Mouse (Mus musculus) forebrain, embryonic 10.5 days (tissue): ENCODE measurements around the gene Hoxc4. TPM values are rescaled to one million over a fixed set of nuclear protein-coding genes. Genes with fewer than 3 reads are reported as not detected.
A peak's percentile ranks its signal among the peaks of the same experiment; 100 is the strongest.

ENCODE experiments used
- DNase-seq: peaks from one replicate; pipeline ENCODE4 v3.0.0-alpha.2; 2017; ENCODE audit warnings: low spot score; ENCODE audit errors: extremely low spot score
- H3K27ac ChIP-seq: fragments of 300-500 bp; sonication (generic); 2 replicates; pipeline ENCODE4 v1.5.1; 2016; ENCODE audit warnings: mild to moderate bottlenecking
- H3K27me3 ChIP-seq: fragments of 300-500 bp; sonication (generic); 2 replicates; pipeline ENCODE4 v1.6.1; 2016; ENCODE audit warnings: mild to moderate bottlenecking; ENCODE audit not compliant: poor library complexity, severe bottlenecking
- H3K36me3 ChIP-seq: fragments of 300-500 bp; sonication (generic); replicated peaks from 2 replicates; pipeline ENCODE4 v1.6.1; 2016; ENCODE audit warnings: mild to moderate bottlenecking, moderate library complexity
- H3K4me1 ChIP-seq: fragments of 300-500 bp; sonication (generic); 2 replicates; pipeline ENCODE4 v1.6.1; 2016
- H3K4me3 ChIP-seq: fragments of 300-500 bp; sonication (generic); 2 replicates; pipeline ENCODE4 v1.5.1; 2016; ENCODE audit warnings: mild to moderate bottlenecking, moderate library complexity
- H3K9me3 ChIP-seq: fragments of 300-500 bp; sonication (generic); 2 replicates; pipeline ENCODE4 v1.6.1; 2016; ENCODE audit warnings: mild to moderate bottlenecking, moderate library complexity
- WGBS: fragments of 180-500 bp; shearing (Covaris S2); methylation state at CpG from one replicate; pipeline ENCODE4 v1.1.7; 2016; 5-methylcytosine and 5-hydroxymethylcytosine counted together
- polyA plus RNA-seq: library from polyadenylated mRNA; unstranded; fragments of >200 nt; fragmentation: Nextera tagmentation; extraction: Ambion mirVana; gene quantifications from 2 replicates; pipeline ENCODE4 v1.2.1, GENCODE M21; 2016

Gene Hoxc4
- polyA plus RNA-seq, 1 experiment from 2014 or later: not detected

DNA sequence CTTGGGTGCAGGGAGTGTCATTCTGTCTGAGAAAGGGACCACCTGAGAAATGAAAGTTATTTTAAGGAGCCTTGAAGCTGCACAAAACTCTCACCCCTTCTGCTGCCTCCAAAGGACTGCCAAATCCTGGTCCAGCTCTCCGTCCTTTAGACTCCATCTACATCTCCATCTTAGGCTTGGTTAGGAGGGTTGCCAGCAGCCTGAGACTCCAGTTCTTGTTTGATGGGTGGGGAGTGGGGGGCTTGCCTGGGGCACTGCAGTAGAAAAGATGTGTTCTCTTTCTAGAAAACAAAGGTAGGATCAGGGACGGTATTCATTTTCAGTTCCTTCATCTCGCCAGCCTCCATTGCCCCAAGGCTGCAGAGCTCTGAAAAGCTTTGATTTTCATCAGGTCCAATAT lies 21.3 kb upstream of the Hoxc4 start:
- Histone ChIP-seq H3K27ac (no peak overlapping the region), H3K27me3 (peaks cover 100% of the 10 kb centered on the region), H3K36me3 (no peaks in the 10 kb centered on the region), H3K4me3 (no peak overlapping the region), H3K9me3 (no peaks in the 10 kb centered on the region), H3K4me1 (peaks cover 18% of the 10 kb centered on the region)
- under 1% methylated on average over 3 of the region's 3 CpGs for WGBS
- DNase-seq: no peak

GRCm38 (mm10) chr15:102997939-102998355 lies 20.8 kb upstream of the Hoxc4 start, which contains the start of gene Hoxc6:
Gene Hoxc6, plus strand, starts transcription at chr15:102998257.
- 1% methylated on average over 19 of the region's 19 CpGs for WGBS
- Histone ChIP-seq H3K4me1 (peaks cover 18% of the 10 kb centered on the region), H3K27ac (no peak within 1 kb of the TSS), H3K27me3 (peaks cover 100% of the 10 kb centered on the region), H3K9me3 (no peaks in the 10 kb centered on the region), H3K36me3 (no peaks in the 10 kb centered on the region), H3K4me3 (peak within 1 kb of the TSS; percentile 43)
- no peak for DNase-seq

DNA sequence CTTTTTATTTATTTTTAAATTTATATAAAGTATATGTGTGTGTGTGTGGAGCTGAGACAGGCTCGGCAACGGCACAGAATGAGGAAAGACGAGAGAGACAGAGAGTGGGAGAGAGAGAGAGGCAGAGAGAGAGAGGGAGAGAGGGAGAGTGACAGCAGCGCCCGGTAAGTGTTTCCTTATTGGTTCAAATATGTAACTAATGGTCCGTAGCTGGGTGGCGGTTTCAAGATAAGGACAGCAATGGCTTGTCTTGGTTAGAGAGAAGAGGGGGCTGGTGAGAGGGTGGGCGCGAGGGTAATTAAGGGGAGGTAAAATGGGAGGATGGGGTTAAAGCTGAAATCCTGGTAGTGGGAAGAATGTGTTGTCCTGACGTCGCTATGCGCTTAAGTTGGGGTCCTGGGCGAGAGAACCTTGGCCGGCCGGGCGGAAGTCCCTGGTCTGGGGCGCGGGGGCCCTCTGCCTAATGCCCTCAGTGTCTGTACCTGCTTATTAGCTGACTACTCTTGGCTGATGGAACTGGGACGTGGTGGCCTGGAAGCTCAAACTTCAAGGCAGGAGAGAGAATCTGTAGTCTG lies 20.0 kb upstream of the Hoxc4 start:
- Histone ChIP-seq H3K4me3 (peak overlapping the region; percentile 43), H3K27ac (no peak overlapping the region), H3K27me3 (peaks cover 100% of the 10 kb centered on the region), H3K4me1 (peaks cover 18% of the 10 kb centered on the region), H3K36me3 (no peaks in the 10 kb centered on the region), H3K9me3 (no peaks in the 10 kb centered on the region)
- DNase-seq: no peak
- WGBS: under 1% methylated on average over 19 of the region's 19 CpGs

DNA sequence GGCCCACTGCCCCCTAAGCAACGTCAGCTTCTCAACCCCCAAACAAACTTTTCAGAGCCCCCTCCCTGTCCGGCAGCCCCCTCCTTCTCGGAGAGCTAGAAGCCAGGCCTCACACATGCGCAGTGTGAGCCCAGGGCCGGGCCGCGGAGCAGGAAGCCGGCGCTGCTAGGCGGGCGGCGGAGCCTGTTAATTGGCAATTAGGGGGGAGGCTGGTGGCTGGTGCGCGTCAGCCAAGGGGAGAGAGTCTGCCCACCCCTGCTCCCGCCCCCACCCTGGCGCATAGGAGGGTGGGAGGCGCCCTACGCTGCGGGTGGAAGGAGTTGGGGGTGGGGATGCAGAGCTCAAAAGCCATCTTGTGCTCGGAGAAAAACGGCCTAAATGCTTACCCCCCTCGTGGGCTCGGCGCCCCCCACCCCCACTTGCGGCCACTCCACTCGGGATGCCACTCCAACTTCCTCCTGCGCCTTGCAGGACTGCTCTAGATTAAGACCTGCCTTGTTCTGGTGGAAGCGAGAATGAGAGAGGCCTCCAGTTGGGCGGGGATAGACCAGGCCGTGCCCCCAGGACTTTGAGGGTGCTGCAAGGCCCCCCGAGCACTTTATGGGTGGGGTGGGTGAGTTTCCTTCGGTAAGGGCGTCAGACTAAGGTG lies 19.4 kb upstream of the Hoxc4 start:
- peaks cover 100% of the 10 kb centered on the region for H3K27me3 ChIP-seq
- no peak for DNase-seq
- H3K4me3 ChIP-seq: peak overlapping the region; percentile 43
- no peaks in the 10 kb centered on the region for H3K9me3 ChIP-seq
- under 1% methylated on average over 33 of the region's 33 CpGs for WGBS
- H3K36me3 ChIP-seq: no peaks in the 10 kb centered on the region
- H3K27ac ChIP-seq: no peak overlapping the region
- H3K4me1 ChIP-seq: peaks cover 18% of the 10 kb centered on the region

GRCm38 (mm10) chr15:102999955-103000354 lies 18.8 kb upstream of the Hoxc4 start:
- Histone ChIP-seq H3K4me1 (peaks cover 18% of the 10 kb centered on the region), H3K27ac (no peak overlapping the region), H3K27me3 (peaks cover 100% of the 10 kb centered on the region), H3K9me3 (no peaks in the 10 kb centered on the region), H3K36me3 (no peaks in the 10 kb centered on the region), H3K4me3 (no peak overlapping the region)
- WGBS: under 1% methylated on average over 11 of the region's 11 CpGs
- DNase-seq: no peak

- Histone ChIP-seq H3K4me3 (no peak overlapping the region), H3K9me3 (no peaks in the 10 kb centered on the region), H3K27ac (no peak overlapping the region), H3K27me3 (peaks cover 100% of the 10 kb centered on the region), H3K4me1 (peaks cover 18% of the 10 kb centered on the region), H3K36me3 (no peaks in the 10 kb centered on the region)
- WGBS: under 1% methylated on average over 24 of the region's 24 CpGs
- no peak for DNase-seq
These were observed 18.2 kb upstream of the Hoxc4 start for GRCm38 (mm10) chr15:103000501-103000901.

DNA sequence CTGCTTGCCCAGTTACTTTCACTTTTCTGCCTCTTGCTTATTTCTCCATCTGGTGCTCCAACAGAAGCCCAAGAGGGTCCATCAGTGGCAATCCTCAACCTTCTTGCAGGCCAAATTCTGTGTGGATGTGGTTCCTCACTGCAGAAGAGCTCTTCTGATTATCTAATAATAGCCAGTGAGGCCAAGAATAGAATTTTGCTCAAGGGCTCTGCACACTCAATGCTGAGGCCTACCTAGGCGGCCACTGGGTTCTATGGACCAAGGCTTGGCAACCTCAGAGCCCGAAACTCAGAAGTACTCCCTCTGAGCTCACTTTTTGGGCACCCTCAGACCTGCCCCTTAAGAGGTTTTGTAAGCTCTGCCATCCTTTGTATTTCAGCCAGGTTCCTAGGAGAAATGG lies 17.4 kb upstream of the Hoxc4 start:
- no peak for DNase-seq
- no peaks in the 10 kb centered on the region for H3K9me3 ChIP-seq
- no peak overlapping the region for H3K4me3 ChIP-seq
- 5% methylated on average over 2 of the region's 2 CpGs for WGBS
- no peak overlapping the region for H3K27ac ChIP-seq
- H3K4me1 ChIP-seq: peaks cover 18% of the 10 kb centered on the region
- peaks cover 100% of the 10 kb centered on the region for H3K27me3 ChIP-seq
- H3K36me3 ChIP-seq: no peaks in the 10 kb centered on the region

DNA sequence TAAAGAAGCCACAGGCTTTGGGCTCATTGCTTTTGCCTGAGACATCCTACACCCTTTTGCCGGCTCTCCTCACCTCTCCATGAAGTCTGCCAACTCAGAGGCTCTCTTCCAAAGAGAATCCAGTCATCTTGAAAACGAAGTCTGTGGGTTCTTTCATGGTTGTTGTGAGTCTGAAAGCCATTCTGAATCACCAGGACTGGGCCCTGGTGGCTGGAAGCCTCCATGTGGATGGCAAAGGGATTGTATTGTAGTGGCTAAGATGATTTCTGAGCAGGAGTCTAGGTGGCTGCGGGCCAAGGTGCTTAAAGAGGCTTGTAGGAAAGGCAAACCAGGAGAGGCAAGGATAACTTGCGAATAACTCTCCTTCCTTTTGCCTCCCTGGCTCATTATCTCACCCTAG lies 16.6 kb upstream of the Hoxc4 start:
- DNase-seq: no peak
- Histone ChIP-seq H3K36me3 (no peaks in the 10 kb centered on the region), H3K27me3 (peaks cover 100% of the 10 kb centered on the region), H3K4me1 (peaks cover 18% of the 10 kb centered on the region), H3K4me3 (no peak overlapping the region), H3K9me3 (no peaks in the 10 kb centered on the region), H3K27ac (no peak overlapping the region)
- WGBS: 3% methylated on average over 4 of the region's 4 CpGs

DNA sequence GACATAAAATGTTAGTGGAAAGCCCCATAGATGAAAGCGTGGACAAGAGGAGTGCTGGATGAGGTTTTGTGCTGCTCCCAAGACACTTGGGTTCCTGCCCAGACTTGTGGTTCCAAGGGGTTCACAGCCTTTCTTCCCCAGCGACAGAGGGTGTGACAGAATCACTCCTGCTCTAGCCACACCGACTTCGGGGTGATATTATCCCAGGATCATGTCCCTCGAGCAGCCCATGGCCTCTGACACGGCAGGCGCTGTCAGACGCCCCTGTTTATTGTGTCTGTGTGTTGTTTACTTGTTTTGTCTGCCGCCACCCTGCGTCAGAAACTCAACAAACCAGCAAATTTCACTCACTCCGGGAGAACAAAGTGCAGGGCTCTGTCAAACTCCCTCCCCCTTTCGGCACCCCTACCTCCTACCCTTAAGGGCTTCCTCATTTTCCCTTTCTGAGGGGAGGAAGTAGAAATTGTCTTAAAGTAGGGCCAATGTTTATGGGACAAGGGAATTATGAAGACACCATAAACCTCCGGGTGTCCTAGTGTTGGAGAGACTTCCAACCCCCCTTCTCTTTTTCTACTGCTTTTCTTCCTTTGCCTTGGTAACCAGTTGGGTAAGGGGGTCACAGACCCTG lies 15.8 kb upstream of the Hoxc4 start:
- Histone ChIP-seq H3K36me3 (no peaks in the 10 kb centered on the region), H3K27me3 (peaks cover 100% of the 10 kb centered on the region), H3K9me3 (no peaks in the 10 kb centered on the region), H3K27ac (no peak overlapping the region), H3K4me1 (peaks cover 18% of the 10 kb centered on the region), H3K4me3 (no peak overlapping the region)
- 2% methylated on average over 13 of the region's 13 CpGs for WGBS
- DNase-seq: no peak

GRCm38 (mm10) chr15:103005308-103005707 lies 13.4 kb upstream of the Hoxc4 start:
- no peaks in the 10 kb centered on the region for H3K36me3 ChIP-seq
- no peak overlapping the region for H3K4me3 ChIP-seq
- under 1% methylated on average over 17 of the region's 17 CpGs for WGBS
- no peak overlapping the region for H3K27ac ChIP-seq
- H3K27me3 ChIP-seq: peaks cover 100% of the 10 kb centered on the region
- DNase-seq: no peak
- no peaks in the 10 kb centered on the region for H3K9me3 ChIP-seq
- H3K4me1 ChIP-seq: peaks cover 4% of the 10 kb centered on the region

- no peak for DNase-seq
- Histone ChIP-seq H3K4me3 (no peak overlapping the region), H3K27me3 (peaks cover 100% of the 10 kb centered on the region), H3K4me1 (no peaks in the 10 kb centered on the region), H3K9me3 (no peaks in the 10 kb centered on the region), H3K36me3 (no peaks in the 10 kb centered on the region), H3K27ac (no peak overlapping the region)
- WGBS: 2% methylated on average over 5 of the region's 5 CpGs
These were observed 12.9 kb upstream of the Hoxc4 start for GRCm38 (mm10) chr15:103005797-103006196.

- no peak for DNase-seq
- H3K4me3 ChIP-seq: no peak overlapping the region
- H3K27me3 ChIP-seq: peaks cover 100% of the 10 kb centered on the region
- H3K9me3 ChIP-seq: no peaks in the 10 kb centered on the region
- WGBS: 5% methylated on average over 1 of the region's 1 CpGs
- no peak overlapping the region for H3K27ac ChIP-seq
- H3K36me3 ChIP-seq: no peaks in the 10 kb centered on the region
- no peaks in the 10 kb centered on the region for H3K4me1 ChIP-seq
These were observed 12.4 kb upstream of the Hoxc4 start for GRCm38 (mm10) chr15:103006326-103006725.
